Mouse (Mus musculus) stomach, postnatal 0 days (tissue): ENCODE results near the gene Sytl3.
"Not testable (repeated sequence)": the region's sequence is repeated elsewhere in the genome, so short reads cannot be mapped to it uniquely, and the experiment has no call there.

Experiments
- CTCF ChIP-seq: IDR thresholded peaks from 2 replicates; pipeline ENCODE4 v1.5.1; 2016; ENCODE audit warnings: antibody characterized with exemption, low read depth, mild to moderate bottlenecking, moderate library complexity
- EP300 ChIP-seq: optimal IDR thresholded peaks from 2 replicates; pipeline ENCODE3; 2016; ENCODE audit warnings: antibody characterized with exemption

GRCm38 (mm10) chr17:6661093-6661816 is 2.4 kb downstream of the Sytl3 start:
- TF ChIP-seq CTCF, EP300: not testable (repeated sequence)
